Mouse (Mus musculus) ES-E14 (cell line): ENCODE results near the gene Defb21. TPM values are rescaled to one million over a fixed set of nuclear protein-coding genes. Genes with fewer than 3 reads are reported as not detected.

ENCODE experiments used
- DNase-seq: peaks from one replicate; pipeline ENCODE4 v3.0.0-alpha.2; 2013; ENCODE audit warnings: low read depth, low spot score
- H3K27ac ChIP-seq: 2 replicates; pipeline ENCODE4 v1.5.1; 2012; ENCODE audit warnings: low read depth, mild to moderate bottlenecking, low read length, moderate library complexity, mixed read lengths; ENCODE audit not compliant: poor library complexity, insufficient read depth, severe bottlenecking
- H3K36me3 ChIP-seq: 2 replicates; pipeline ENCODE4 v1.6.1; 2012; ENCODE audit warnings: mild to moderate bottlenecking, low read length, moderate library complexity, mixed read lengths; ENCODE audit not compliant: control insufficient read depth, poor library complexity, insufficient read depth, severe bottlenecking
- H3K4me1 ChIP-seq, 2 experiments: fragments of 150-350 bp in 1 of 2; sonication (generic) in 1 of 2; 2 replicates each; pipeline ENCODE4 v1.6.1; 2012; ENCODE audit warnings: low read length in 2 of 2, mild to moderate bottlenecking in 1 of 2, mixed read lengths in 1 of 2; ENCODE audit not compliant: control insufficient read depth in 2 of 2, insufficient read depth in 2 of 2, poor library complexity in 1 of 2
- H3K4me3 ChIP-seq, 2 experiments: fragments of 150-350 bp in 1 of 2; sonication (generic) in 1 of 2; 2 replicates each; pipeline ENCODE4 v1.5.1; 2012; ENCODE audit warnings: low read length in 2 of 2, low read depth in 1 of 2, mild to moderate bottlenecking in 1 of 2, mixed read lengths in 1 of 2; ENCODE audit not compliant: insufficient read depth in 1 of 2, poor library complexity in 1 of 2, severe bottlenecking in 1 of 2
- H3K9ac ChIP-seq: 2 replicates; pipeline ENCODE4 v1.6.1; 2012; ENCODE audit warnings: low read depth, mild to moderate bottlenecking, low read length, mixed read lengths; ENCODE audit not compliant: poor library complexity, insufficient read depth, severe bottlenecking
- H3K9me3 ChIP-seq: fragments of 150-350 bp; sonication (generic); 2 replicates; pipeline ENCODE4 v1.6.1; 2012; ENCODE audit warnings: low read depth, mild to moderate bottlenecking, low read length; ENCODE audit not compliant: control insufficient read depth, insufficient read depth
- CHD2 ChIP-seq: IDR thresholded peaks from 2 replicates; pipeline ENCODE4 v1.6.1; 2014; ENCODE audit warnings: mild to moderate bottlenecking, low read depth, low read length, inconsistent platforms
- HCFC1 ChIP-seq: IDR thresholded peaks from 2 replicates; pipeline ENCODE4 v1.6.1; 2012; ENCODE audit warnings: low read length, inconsistent platforms, borderline replicate concordance; ENCODE audit not compliant: insufficient read depth
- MAFK ChIP-seq: IDR thresholded peaks from 2 replicates; pipeline ENCODE4 v1.6.1; 2014; ENCODE audit warnings: mild to moderate bottlenecking, low read depth, low read length, inconsistent platforms; ENCODE audit not compliant: insufficient read depth
- ZC3H11A ChIP-seq: IDR thresholded peaks from 2 replicates; pipeline ENCODE4 v1.6.1; 2012; ENCODE audit warnings: low read depth, mild to moderate bottlenecking, inconsistent platforms, low read length, borderline replicate concordance
- ZNF384 ChIP-seq: IDR thresholded peaks from 2 replicates; pipeline ENCODE4 v1.6.1; 2012; ENCODE audit warnings: low read depth, low read length, inconsistent platforms
- in situ Hi-C, 2 experiments: fragments of 600-800 bp; cut with MboI; formaldehyde crosslinking; loops; one replicate each; pipeline ENCODE4 v1.15.1; 2025; ENCODE audit warnings: low sequenced_read_pairs in 2 of 2, inconsistent platforms in 1 of 2; ENCODE audit not compliant: unreplicated experiment in 2 of 2
- total RNA-seq: library from RNA; depleted of rRNA; stranded (reverse); fragments of 300-350 nt; gene quantifications from 2 replicates; pipeline ENCODE4 v1.2.3, GENCODE M21; 2012

The Defb21 gene
- total RNA-seq, 1 experiment = not detected

DNA sequence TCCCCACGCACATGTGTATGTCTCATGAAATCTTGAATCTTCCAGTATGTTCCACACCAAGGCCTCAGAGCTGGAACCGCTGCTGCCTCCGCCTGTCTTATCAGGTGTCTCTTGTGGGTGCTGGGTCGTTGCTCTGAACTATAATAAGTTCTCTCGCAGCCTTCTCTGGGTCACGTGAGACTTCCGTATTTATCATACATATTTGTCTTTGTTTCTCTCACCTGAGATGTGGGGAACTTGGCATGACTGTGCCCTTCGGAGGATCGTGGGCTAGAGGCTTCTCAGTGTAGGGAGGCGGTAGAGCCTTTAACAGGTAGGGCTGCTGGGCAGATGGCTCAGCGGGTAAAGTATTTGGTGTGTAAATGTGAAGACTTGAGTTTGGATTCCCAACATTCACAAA lies 8.1 kb downstream of the Defb21 start:
- H3K4me3 ChIP-seq = no peak overlapping the region
- no peaks in the 10 kb centered on the region for H3K36me3 ChIP-seq
- in situ Hi-C loops = no loop called here
- no peak overlapping the region for H3K9ac ChIP-seq
- no peak overlapping the region for H3K27ac ChIP-seq
- TF ChIP-seq CHD2 (no peak), ZNF384 (no peak), HCFC1 (no peak), MAFK (no peak), ZC3H11A (no peak)
- no peaks in the 10 kb centered on the region for H3K4me1 ChIP-seq
- H3K9me3 ChIP-seq = no peaks in the 10 kb centered on the region
- no peak for DNase-seq

DNA sequence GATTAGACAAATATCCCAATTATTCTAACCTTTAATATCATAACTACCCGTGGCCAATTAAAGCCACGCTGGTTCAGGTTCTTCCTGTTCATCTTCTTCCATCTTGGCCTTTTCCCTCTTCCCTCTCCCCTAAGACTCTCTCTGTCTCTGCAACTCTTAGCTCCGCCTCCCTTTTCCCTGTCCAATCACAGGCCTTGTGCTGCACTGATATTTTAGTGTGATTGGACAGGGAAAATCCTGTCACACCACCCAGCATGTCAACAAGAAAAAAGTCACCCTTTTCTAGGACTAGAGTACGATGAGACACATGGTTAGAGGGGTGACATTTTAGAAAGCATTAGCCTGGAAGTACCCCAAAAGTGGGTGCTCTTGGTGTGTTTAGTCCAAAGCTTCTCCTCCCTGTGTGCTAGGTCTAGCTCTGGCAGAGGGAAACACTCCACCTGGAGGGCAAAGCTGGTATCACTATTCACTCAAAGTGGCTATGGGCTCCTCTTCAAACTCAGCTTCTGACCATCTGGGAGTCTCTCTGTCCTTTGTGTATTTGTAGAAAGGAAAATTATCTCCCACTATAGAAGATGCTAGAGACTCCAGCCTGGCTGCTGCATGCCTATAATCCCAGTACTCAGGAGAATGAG lies 14.5 kb downstream of the Defb21 start:
- TF ChIP-seq MAFK = no peak
- TF ChIP-seq ZNF384 = no peak
- no peak for TF ChIP-seq CHD2
- TF ChIP-seq ZC3H11A = no peak
- no peak for TF ChIP-seq HCFC1
- 0 out of 4 replicates have a peak overlapping the region, but pooled peaks of 1 of the 2 experiments have one; percentile 55 for H3K4me3 ChIP-seq
- H3K36me3 ChIP-seq = no peaks in the 10 kb centered on the region
- DNase-seq = peak; percentile 55
- H3K27ac ChIP-seq = no peak overlapping the region
- H3K9me3 ChIP-seq = no peaks in the 10 kb centered on the region
- in situ Hi-C loops = no loop called here
- no peaks in the 10 kb centered on the region for H3K4me1 ChIP-seq
- H3K9ac ChIP-seq = no peak overlapping the region

DNA sequence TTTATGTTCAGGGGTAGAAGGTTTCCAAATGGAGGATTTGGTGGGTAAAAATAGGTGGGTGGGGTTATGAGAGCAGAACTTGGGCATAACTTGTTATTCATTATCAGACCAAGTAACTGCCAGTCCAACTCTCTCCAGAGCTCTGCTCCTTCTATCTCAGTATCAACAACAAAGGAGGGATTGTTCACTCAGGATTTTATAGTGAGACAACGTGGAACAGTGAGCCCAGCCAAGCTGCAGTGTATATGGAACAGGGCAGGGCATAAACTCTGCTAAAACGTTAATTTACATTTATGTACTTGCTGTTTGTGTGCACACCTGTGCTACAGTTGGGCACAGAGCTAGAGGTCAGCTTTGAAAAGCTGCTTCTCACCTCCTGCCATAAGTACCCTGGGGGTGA lies 15.9 kb downstream of the Defb21 start:
- Histone ChIP-seq H3K27ac (no peak overlapping the region), H3K4me3 (no peak overlapping the region), H3K9ac (no peak overlapping the region), H3K36me3 (no peaks in the 10 kb centered on the region), H3K9me3 (no peaks in the 10 kb centered on the region), H3K4me1 (no peaks in the 10 kb centered on the region)
- no peak for DNase-seq
- in situ Hi-C loops = no loop called here
- no peak for TF ChIP-seq MAFK
- TF ChIP-seq CHD2 = no peak
- TF ChIP-seq HCFC1 = no peak
- no peak for TF ChIP-seq ZNF384
- no peak for TF ChIP-seq ZC3H11A

DNA sequence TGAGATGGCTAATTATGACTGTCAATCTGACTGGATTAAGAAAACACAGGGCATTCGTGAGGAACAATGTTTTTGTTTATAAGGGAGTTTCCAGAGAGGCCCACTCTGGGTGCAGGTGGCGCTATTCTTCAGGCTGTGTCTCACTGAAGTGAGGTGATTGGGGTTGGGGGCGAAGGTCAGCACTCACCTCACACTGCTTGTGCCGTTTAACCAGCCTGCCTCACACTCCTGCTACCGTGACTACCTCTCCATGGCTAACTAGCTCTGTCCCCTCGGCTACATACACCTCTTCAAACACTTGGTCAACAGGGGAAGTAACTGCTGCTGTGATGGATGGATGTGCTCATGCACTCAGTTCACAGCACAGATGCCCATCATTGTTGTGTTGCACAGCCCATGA lies 16.5 kb downstream of the Defb21 start:
- no peak overlapping the region for H3K27ac ChIP-seq
- TF ChIP-seq HCFC1 (no peak), ZNF384 (no peak), MAFK (no peak)
- H3K9ac ChIP-seq = no peak overlapping the region
- no peak for DNase-seq
- H3K9me3 ChIP-seq = no peaks in the 10 kb centered on the region
- in situ Hi-C loops = no loop called here
- no peak overlapping the region for H3K4me3 ChIP-seq
- H3K4me1 ChIP-seq = no peaks in the 10 kb centered on the region
- no peaks in the 10 kb centered on the region for H3K36me3 ChIP-seq

DNA sequence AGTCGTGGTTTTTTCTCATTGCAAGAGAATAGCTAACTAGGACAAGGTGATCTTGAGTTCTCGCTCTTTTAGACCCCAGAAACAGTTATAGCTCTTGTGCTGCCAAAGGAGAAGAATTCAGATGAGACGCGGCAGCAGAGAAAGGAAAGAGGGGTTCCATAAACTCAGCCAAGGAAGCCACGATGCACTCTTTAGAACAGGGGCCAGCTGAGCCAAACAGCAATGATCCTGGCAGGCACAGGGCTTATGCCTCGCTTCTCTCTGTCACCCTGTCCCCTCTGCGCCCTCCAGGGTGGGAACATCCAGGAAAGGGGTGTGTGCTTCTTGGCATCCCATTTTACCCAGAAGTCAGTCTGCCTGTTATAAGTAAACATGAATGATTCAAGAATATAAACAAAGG lies 26.8 kb downstream of the Defb21 start, which contains the start of gene Defb45:
Defb45 (minus strand) TSS at position 101 of the 400 bp plus-strand sequence.
- Histone ChIP-seq H3K4me1 (peaks cover 0 to 2% of the 10 kb centered on the region in 2 experiments; a peak in 1 of 4 replicates), H3K9ac (no peak within 1 kb of the TSS), H3K27ac (no peak within 1 kb of the TSS), H3K36me3 (no peaks in the 10 kb centered on the region), H3K9me3 (no peaks in the 10 kb centered on the region), H3K4me3 (no peak within 1 kb of the TSS)
- TF ChIP-seq MAFK = no peak
- no peak for TF ChIP-seq ZC3H11A
- TF ChIP-seq ZNF384 = no peak
- TF ChIP-seq CHD2 = no peak
- no peak for TF ChIP-seq HCFC1
- in situ Hi-C loops = no loop called here
- no peak for DNase-seq
